Mouse (Mus musculus) G1E (cell line): ENCODE data around the gene Rps6kc1. TPM values are rescaled to one million over a fixed set of nuclear protein-coding genes. Genes with fewer than 3 reads are reported as not detected.

Experiments used
- ATAC-seq: 2 replicates; pipeline ENCODE4 v1.8.0; 2016; ENCODE audit warnings: mild to moderate bottlenecking; ENCODE audit not compliant: insufficient number of reproducible peaks, poor library complexity, low FRiP score, severe bottlenecking; ENCODE audit errors: extremely low read depth
- DNase-seq: peaks from one replicate; pipeline ENCODE4 v3.0.0; 2012; ENCODE audit warnings: low spot score
- H3K27me3 ChIP-seq: 2 replicates; pipeline ENCODE4 v1.6.1; 2012; ENCODE audit warnings: mild to moderate bottlenecking, low read length, inconsistent platforms; ENCODE audit not compliant: insufficient read depth
- H3K36me3 ChIP-seq: replicated peaks from 2 replicates; pipeline ENCODE3; 2012; ENCODE audit warnings: mild to moderate bottlenecking, inconsistent platforms
- H3K4me1 ChIP-seq: 2 replicates; pipeline ENCODE4 v1.6.1; 2012; ENCODE audit warnings: low read depth, low read length, inconsistent platforms, mixed read lengths; ENCODE audit not compliant: insufficient read depth
- H3K4me3 ChIP-seq: 2 replicates; pipeline ENCODE4 v1.5.1; 2012; ENCODE audit warnings: low read depth, mild to moderate bottlenecking, inconsistent platforms, low read length, moderate library complexity, mixed read lengths
- H3K9me3 ChIP-seq: replicated peaks from 2 replicates; pipeline ENCODE4 v1.6.1; 2012; ENCODE audit warnings: inconsistent platforms
- CTCF ChIP-seq: IDR thresholded peaks from 2 replicates; pipeline ENCODE4 v1.5.1; 2012; ENCODE audit warnings: low read depth, low read length, inconsistent platforms, mixed read lengths
- GATA1 ChIP-seq: IDR thresholded peaks from 2 replicates; pipeline ENCODE4 v1.6.1; 2012; ENCODE audit warnings: borderline replicate concordance, low read length, inconsistent platforms, mixed read lengths
- GATA2 ChIP-seq: IDR thresholded peaks from 2 replicates; pipeline ENCODE4 v1.6.1; 2012; ENCODE audit warnings: low read depth, low read length, inconsistent platforms, borderline replicate concordance
- POLR2AphosphoS5 ChIP-seq: IDR thresholded peaks from 2 replicates; pipeline ENCODE4 v1.6.1; 2012; ENCODE audit warnings: low read depth, low read length, inconsistent platforms; ENCODE audit not compliant: insufficient replicate concordance
- TAL1 ChIP-seq: conservative IDR thresholded peaks from 2 replicates; pipeline ENCODE4 v1.6.1; 2012; ENCODE audit warnings: low read depth, low read length, inconsistent platforms, mixed read lengths
- polyA plus RNA-seq: library from polyadenylated mRNA; stranded (reverse); fragments of >175 nt; gene quantifications from 2 replicates; pipeline ENCODE4 v1.2.3, GENCODE M21; 2012
- total RNA-seq, 2 experiments: library from RNA; stranded (forward) in 1 of 2; stranded (reverse) in 1 of 2; fragments of 200-1000 nt in 1 of 2; fragments of >200 nt in 1 of 2; fragmentation: Nextera tagmentation in 1 of 2; gene quantifications; 2 replicates each; pipeline ENCODE4 v1.2.3; 2014 to 2017

Rps6kc1 gene
- total and polyA plus RNA-seq, 3 experiments: 15.2 to 31.4 (median 16.5) TPM

GRCm38 (mm10) chr1:190761786-190762185, 149.8 kb downstream of the Rps6kc1 start:
- H3K4me3 ChIP-seq: no peak overlapping the region
- no peaks in the 10 kb centered on the region for H3K27me3 ChIP-seq
- TF ChIP-seq GATA2 (no peak), TAL1 (no peak), POLR2AphosphoS5 (no peak), GATA1 (no peak), CTCF (no peak)
- no peaks in the 10 kb centered on the region for H3K4me1 ChIP-seq
- no peaks in the 10 kb centered on the region; the same call in 1 of the 2 replicates for H3K9me3 ChIP-seq
- no peaks in the 10 kb centered on the region for H3K36me3 ChIP-seq
- no peak for DNase-seq
- no peak for ATAC-seq

- Histone ChIP-seq H3K4me1 (no peaks in the 10 kb centered on the region), H3K4me3 (no peak overlapping the region), H3K9me3 (no peaks in the 10 kb centered on the region; the same call in 1 of the 2 replicates), H3K27me3 (no peaks in the 10 kb centered on the region), H3K36me3 (no peaks in the 10 kb centered on the region)
- TF ChIP-seq CTCF (no peak), GATA1 (no peak), TAL1 (no peak), GATA2 (no peak), POLR2AphosphoS5 (no peak)
- no peak for ATAC-seq
- no peak for DNase-seq
Observed at GRCm38 (mm10) chr1:190757899-190758298, 153.7 kb downstream of the Rps6kc1 start.

- Histone ChIP-seq H3K4me3 (no peak overlapping the region), H3K4me1 (no peaks in the 10 kb centered on the region), H3K9me3 (peaks cover 18% of the 10 kb centered on the region), H3K27me3 (no peaks in the 10 kb centered on the region), H3K36me3 (no peaks in the 10 kb centered on the region)
- TF ChIP-seq GATA1 (no peak), GATA2 (no peak), POLR2AphosphoS5 (no peak), CTCF (no peak), TAL1 (no peak)
- DNase-seq (no peak), ATAC-seq (no peak)
Observed at GRCm38 (mm10) chr1:190751794-190752570, 159.6 kb downstream of the Rps6kc1 start.

- ATAC-seq: no peak
- Histone ChIP-seq H3K9me3 (peaks cover 21% of the 10 kb centered on the region), H3K4me1 (no peaks in the 10 kb centered on the region), H3K27me3 (no peaks in the 10 kb centered on the region), H3K4me3 (no peak overlapping the region), H3K36me3 (no peaks in the 10 kb centered on the region)
- TF ChIP-seq GATA2 (no peak), POLR2AphosphoS5 (no peak), CTCF (no peak), GATA1 (no peak), TAL1 (no peak)
- no peak for DNase-seq
Observed at GRCm38 (mm10) chr1:190748937-190749336, 162.6 kb downstream of the Rps6kc1 start.

- ATAC-seq (no peak), DNase-seq (no peak)
- no peaks in the 10 kb centered on the region for H3K27me3 ChIP-seq
- H3K4me1 ChIP-seq: no peaks in the 10 kb centered on the region
- no peak for TF ChIP-seq POLR2AphosphoS5
- no peak for TF ChIP-seq GATA1
- no peak for TF ChIP-seq TAL1
- no peak for TF ChIP-seq CTCF
- no peak for TF ChIP-seq GATA2
- peaks cover 8% of the 10 kb centered on the region for H3K9me3 ChIP-seq
- H3K36me3 ChIP-seq: no peaks in the 10 kb centered on the region
- H3K4me3 ChIP-seq: no peak overlapping the region
Observed at GRCm38 (mm10) chr1:190741421-190741820, 170.1 kb downstream of the Rps6kc1 start.

- H3K36me3 ChIP-seq: no peaks in the 10 kb centered on the region
- ATAC-seq (no peak), DNase-seq (no peak)
- peaks cover 15% of the 10 kb centered on the region for H3K9me3 ChIP-seq
- TF ChIP-seq CTCF (no peak), POLR2AphosphoS5 (no peak), GATA2 (no peak), GATA1 (no peak)
- no peak overlapping the region for H3K4me3 ChIP-seq
- no peaks in the 10 kb centered on the region for H3K4me1 ChIP-seq
- H3K27me3 ChIP-seq: no peaks in the 10 kb centered on the region
Observed at GRCm38 (mm10) chr1:190732803-190733202, 178.8 kb downstream of the Rps6kc1 start.
